Mouse (Mus musculus) monocyte, adult 2 months (primary cell): Measurements from ENCODE around the gene Supt4a.
A peak's percentile ranks its signal among the peaks of the same experiment; 100 is the strongest.

Experiments used
- DNase-seq, 2 experiments: peaks; one replicate each; pipeline ENCODE4 v3.0.0; 2022; ENCODE audit warnings: low spot score in 2 of 2, low read depth in 1 of 2

Gene Supt4a

GRCm38 (mm10) chr11:87737175-87737740, at the start of gene Supt4a:
Gene Supt4a, plus strand, starts transcription at chr11:87737552.
- peak; percentile 82 to 90 for DNase-seq

- DNase-seq, result no peak
Measured at GRCm38 (mm10) chr11:87688478-87689203, 48.7 kb upstream of the Supt4a start.

GRCm38 (mm10) chr11:87689402-87689808, 47.9 kb upstream of the Supt4a start:
- no peak for DNase-seq

- DNase-seq, result no peak
Measured at GRCm38 (mm10) chr11:87690054-87690740, 47.2 kb upstream of the Supt4a start.

GRCm38 (mm10) chr11:87697131-87697682, 40.1 kb upstream of the Supt4a start:
- no peak for DNase-seq

- DNase-seq, result no peak
Measured at GRCm38 (mm10) chr11:87698126-87698525, 39.2 kb upstream of the Supt4a start.

GRCm38 (mm10) chr11:87701108-87701507, 36.2 kb upstream of the Supt4a start:
- DNase-seq, result no peak

GRCm38 (mm10) chr11:87701877-87702620, 35.3 kb upstream of the Supt4a start:
- DNase-seq, result no peak

- DNase-seq, result no peak
Measured at GRCm38 (mm10) chr11:87703654-87704053, 33.7 kb upstream of the Supt4a start.

GRCm38 (mm10) chr11:87704289-87704688, 33.1 kb upstream of the Supt4a start:
- DNase-seq, result no peak

GRCm38 (mm10) chr11:87707570-87707969, 29.8 kb upstream of the Supt4a start:
- DNase-seq, result no peak

- DNase-seq, result no peak
Measured at GRCm38 (mm10) chr11:87708979-87709378, 28.4 kb upstream of the Supt4a start.

- DNase-seq, result no peak
Measured at GRCm38 (mm10) chr11:87709513-87710261, 27.7 kb upstream of the Supt4a start.

GRCm38 (mm10) chr11:87710262-87710615, 27.1 kb upstream of the Supt4a start:
- no peak for DNase-seq

GRCm38 (mm10) chr11:87712188-87712587, 25.2 kb upstream of the Supt4a start:
- no peak for DNase-seq

- DNase-seq, result no peak
Measured at GRCm38 (mm10) chr11:87715999-87716398, 21.4 kb upstream of the Supt4a start.

- DNase-seq, result no peak
Measured at GRCm38 (mm10) chr11:87719526-87719925, 17.8 kb upstream of the Supt4a start.

- no peak for DNase-seq
Measured at GRCm38 (mm10) chr11:87720324-87720723, 17.0 kb upstream of the Supt4a start.

GRCm38 (mm10) chr11:87720839-87721238, 16.5 kb upstream of the Supt4a start:
- no peak for DNase-seq

GRCm38 (mm10) chr11:87722168-87722567, 15.2 kb upstream of the Supt4a start:
- DNase-seq, result no peak

GRCm38 (mm10) chr11:87722891-87723290, 14.5 kb upstream of the Supt4a start:
- DNase-seq, result no peak
